Mouse (Mus musculus) gastrocnemius, postnatal 14 days (tissue): ENCODE measurements around the gene Tmem189. TPM values are rescaled to one million over a fixed set of nuclear protein-coding genes. Genes with fewer than 3 reads are reported as not detected.

Source experiments
- DNase-seq: peaks from one replicate; pipeline ENCODE4 v3.0.0; 2021; ENCODE audit warnings: mixed read lengths
- intact Hi-C: fragments of 180-260 bp; cut with DNase I; formaldehyde crosslinking; loops from one replicate; pipeline ENCODE4 v1.15.1; 2025; ENCODE audit warnings: low total_unique reads
- long read RNA-seq, 2 experiments: library from polyadenylated mRNA; stranded (forward); transcript quantifications; one replicate each; pipeline ENCODE4 v2.0.0; 2021
- total RNA-seq, 2 experiments: library from RNA; stranded (reverse); gene quantifications; 2 replicates each; pipeline ENCODE4 v1.2.3; 2021

Gene Tmem189
- total RNA-seq, result 10 to 100 TPM; 18.1 to 22.8 TPM
- long read RNA-seq, experiment 1, transcript Tmem189-201 (6 exons, 2,329 nt), result major isoform, 43 of 45 reads
- long read RNA-seq, experiment 1, partial matches to known transcripts, result 0 of 45 reads
- long read RNA-seq, experiment 1, other reads (novel, unspliced or antisense), result 0 of 45 reads
- long read RNA-seq, experiment 2, transcript Tmem189-201 (6 exons, 2,329 nt), result major isoform, 56 of 63 reads
- long read RNA-seq, experiment 2, partial matches to known transcripts, result 3 of 63 reads
- long read RNA-seq, experiment 2, other reads (novel, unspliced or antisense), result 3 of 63 reads

- DNase-seq, result peak; percentile 66
- intact Hi-C loops, result loop anchor here (5.0 to 10.0 kb wide), 2 partner anchors 73 to 315 kb away; no protein-coding TSS in a partner anchor
Observed at GRCm38 (mm10) chr2:167689501-167690218, at the start of gene Tmem189. Gene Tmem189, minus strand, starts transcription at chr2:167689822.

GRCm38 (mm10) chr2:167739030-167739429, 49.4 kb upstream of the Tmem189 start:
- DNase-seq, result no peak
- intact Hi-C loops, result no loop called here

- DNase-seq, result no peak
- intact Hi-C loops, result no loop called here
Observed at GRCm38 (mm10) chr2:167734861-167735260, 45.2 kb upstream of the Tmem189 start.

- intact Hi-C loops, result no loop called here
- DNase-seq, result peak; percentile 57
Observed at GRCm38 (mm10) chr2:167731149-167731548, 41.5 kb upstream of the Tmem189 start.

- intact Hi-C loops, result no loop called here
Observed at GRCm38 (mm10) chr2:167730036-167730435, 40.4 kb upstream of the Tmem189 start.

GRCm38 (mm10) chr2:167727161-167727560, 37.5 kb upstream of the Tmem189 start:
- intact Hi-C loops, result no loop called here
- no peak for DNase-seq

More at GRCm38 (mm10) chr2:167730036-167730435, 40.4 kb upstream of the Tmem189 start:
- DNase-seq, result no peak

GRCm38 (mm10) chr2:167725879-167726278, 36.3 kb upstream of the Tmem189 start:
- intact Hi-C loops, result no loop called here
- no peak for DNase-seq

GRCm38 (mm10) chr2:167723589-167724206, 34.1 kb upstream of the Tmem189 start:
- no peak for DNase-seq
- intact Hi-C loops, result no loop called here

- intact Hi-C loops, result no loop called here
Observed at GRCm38 (mm10) chr2:167722538-167722937, 32.9 kb upstream of the Tmem189 start.

GRCm38 (mm10) chr2:167721159-167721882, 31.7 kb upstream of the Tmem189 start:
- intact Hi-C loops, result no loop called here

More at GRCm38 (mm10) chr2:167722538-167722937, 32.9 kb upstream of the Tmem189 start:
- no peak for DNase-seq

GRCm38 (mm10) chr2:167719520-167719919, 29.9 kb upstream of the Tmem189 start:
- no peak for DNase-seq
- intact Hi-C loops, result no loop called here

More at GRCm38 (mm10) chr2:167721159-167721882, 31.7 kb upstream of the Tmem189 start:
- DNase-seq, result no peak

GRCm38 (mm10) chr2:167717208-167717607, 27.6 kb upstream of the Tmem189 start:
- no peak for DNase-seq
- intact Hi-C loops, result no loop called here

GRCm38 (mm10) chr2:167715008-167715407, 25.4 kb upstream of the Tmem189 start:
- DNase-seq, result no peak
- intact Hi-C loops, result no loop called here

- no peak for DNase-seq
- intact Hi-C loops, result no loop called here
Observed at GRCm38 (mm10) chr2:167714298-167714697, 24.7 kb upstream of the Tmem189 start.

GRCm38 (mm10) chr2:167712872-167713821, 23.5 kb upstream of the Tmem189 start:
- DNase-seq, result no peak
- intact Hi-C loops, result no loop called here

GRCm38 (mm10) chr2:167710574-167710973, 21.0 kb upstream of the Tmem189 start:
- intact Hi-C loops, result no loop called here

GRCm38 (mm10) chr2:167709969-167710368, 20.3 kb upstream of the Tmem189 start:
- no peak for DNase-seq
- intact Hi-C loops, result no loop called here

More at GRCm38 (mm10) chr2:167710574-167710973, 21.0 kb upstream of the Tmem189 start:
- no peak for DNase-seq

GRCm38 (mm10) chr2:167708373-167708772, 18.8 kb upstream of the Tmem189 start:
- intact Hi-C loops, result no loop called here
- no peak for DNase-seq
